Mouse (Mus musculus) heart, adult 8-10 months (tissue): ENCODE data around the gene Mrpl53. TPM values are rescaled to one million over a fixed set of nuclear protein-coding genes. Genes with fewer than 3 reads are reported as not detected.

ENCODE experiments used
- DNase-seq: peaks from one replicate; pipeline ENCODE4 v3.0.0; 2022; ENCODE audit warnings: low spot score
- total RNA-seq, 4 experiments: library from RNA; stranded (reverse); gene quantifications; 2 replicates each; pipeline ENCODE4 v1.2.4; 2022

Gene Mrpl53
- 100 to 1,000 TPM; 132 to 143 (median 140) TPM for total RNA-seq

DNA sequence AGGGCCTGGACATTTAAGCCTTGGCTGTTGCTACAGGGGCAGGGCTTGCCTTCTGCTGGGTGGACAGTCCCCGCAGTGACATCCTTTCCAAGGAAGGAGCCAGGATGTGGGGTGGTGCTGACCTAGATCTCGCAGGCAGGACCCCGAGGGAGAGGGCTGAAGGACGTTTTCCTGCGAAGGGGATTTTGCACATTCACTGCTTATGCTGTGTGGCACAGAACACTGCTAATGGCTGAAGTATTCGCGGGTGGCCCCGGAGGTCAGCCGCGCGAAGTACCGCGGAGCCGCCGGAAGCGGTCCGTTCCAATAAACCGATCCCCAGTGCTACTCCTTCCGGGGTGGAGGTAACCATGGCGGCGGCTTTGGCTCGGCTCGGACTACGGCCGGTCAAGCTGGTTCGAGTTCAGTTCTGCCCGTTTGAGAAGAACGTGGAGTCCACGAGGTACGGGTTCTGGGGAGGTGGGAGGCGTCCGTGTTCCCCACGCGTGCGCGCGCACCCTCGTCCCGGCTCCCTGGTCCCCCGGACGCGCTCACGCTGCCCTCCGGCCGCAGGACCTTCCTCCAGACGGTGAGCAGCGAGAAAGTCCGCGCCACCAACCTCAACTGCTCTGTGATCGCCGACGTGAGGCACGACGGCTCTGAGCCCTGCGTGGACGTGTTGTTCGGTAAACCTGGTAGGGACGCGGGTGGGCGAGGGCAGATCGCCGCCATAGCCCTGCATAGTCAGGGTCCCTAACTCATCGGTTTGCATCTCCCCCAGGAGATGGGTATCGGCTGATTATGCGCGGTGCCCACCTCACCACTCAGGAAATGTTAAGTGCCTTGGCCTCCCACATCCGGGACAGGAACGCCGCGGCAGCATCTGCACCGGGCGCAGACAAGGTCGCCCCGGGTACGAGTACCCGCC lies at the start of gene Mrpl53:
Gene Mrpl53, plus strand, starts transcription at position 279 of the 907 bp plus-strand sequence.
- peak; percentile 78 for DNase-seq

DNA sequence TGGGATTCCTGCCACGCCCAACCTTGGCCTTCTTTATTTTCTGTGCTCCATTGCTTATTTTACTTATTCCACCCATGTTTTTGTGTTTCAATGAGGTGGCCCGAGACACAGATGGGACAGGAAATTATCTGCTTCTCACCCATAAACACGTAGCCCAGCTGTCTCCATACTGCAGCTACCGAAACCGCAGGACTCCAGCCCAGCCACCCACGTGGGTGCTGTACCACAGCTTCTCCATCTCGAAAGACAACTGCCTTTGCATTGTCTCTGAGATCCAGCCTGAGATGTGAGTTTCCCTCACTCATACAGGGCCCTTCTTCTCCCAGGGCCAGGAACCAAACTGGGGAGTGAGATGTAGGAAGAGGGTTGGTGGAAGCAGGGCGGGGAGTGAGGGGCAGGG lies 42.8 kb upstream of the Mrpl53 start:
- no peak for DNase-seq

DNA sequence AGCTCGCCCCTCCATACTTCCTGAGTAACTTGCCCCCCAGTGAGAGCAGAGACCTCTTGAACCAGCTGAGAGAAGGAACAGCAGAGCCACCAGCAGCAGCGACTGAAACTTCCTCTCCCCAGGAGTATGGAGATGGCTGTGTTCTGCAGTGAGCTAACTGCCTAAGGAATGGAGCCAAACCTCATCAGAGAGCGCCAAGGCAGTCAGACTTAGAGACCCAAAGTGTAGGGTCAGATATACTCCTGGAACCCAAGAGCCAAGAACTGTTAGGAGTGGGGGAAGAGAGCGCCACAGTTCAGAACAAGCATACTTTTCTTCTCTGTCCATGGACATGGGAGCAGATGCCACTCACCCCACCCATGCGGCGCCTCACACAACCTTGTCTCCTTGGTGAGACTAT lies 42.4 kb upstream of the Mrpl53 start:
- DNase-seq: no peak

DNA sequence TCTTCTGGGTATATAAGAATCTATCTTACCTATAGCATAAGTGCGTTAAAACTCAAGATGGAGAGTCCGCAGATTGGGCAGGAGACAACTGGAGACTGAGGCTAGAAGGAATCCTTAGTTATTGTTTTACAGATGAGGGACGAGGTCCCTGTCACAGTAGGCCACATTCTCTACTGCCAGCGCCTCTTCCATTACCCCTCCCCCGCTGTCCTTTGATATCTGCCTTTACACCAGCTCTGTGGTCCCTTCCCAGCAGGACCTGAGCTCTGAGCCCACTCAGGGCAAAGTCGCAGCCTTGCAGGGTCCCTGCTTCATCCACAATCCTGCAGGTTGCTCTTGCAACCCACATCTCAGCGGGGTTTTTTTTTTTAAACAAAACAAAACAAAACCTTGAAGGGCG lies 40.6 kb upstream of the Mrpl53 start:
- DNase-seq: no peak

DNA sequence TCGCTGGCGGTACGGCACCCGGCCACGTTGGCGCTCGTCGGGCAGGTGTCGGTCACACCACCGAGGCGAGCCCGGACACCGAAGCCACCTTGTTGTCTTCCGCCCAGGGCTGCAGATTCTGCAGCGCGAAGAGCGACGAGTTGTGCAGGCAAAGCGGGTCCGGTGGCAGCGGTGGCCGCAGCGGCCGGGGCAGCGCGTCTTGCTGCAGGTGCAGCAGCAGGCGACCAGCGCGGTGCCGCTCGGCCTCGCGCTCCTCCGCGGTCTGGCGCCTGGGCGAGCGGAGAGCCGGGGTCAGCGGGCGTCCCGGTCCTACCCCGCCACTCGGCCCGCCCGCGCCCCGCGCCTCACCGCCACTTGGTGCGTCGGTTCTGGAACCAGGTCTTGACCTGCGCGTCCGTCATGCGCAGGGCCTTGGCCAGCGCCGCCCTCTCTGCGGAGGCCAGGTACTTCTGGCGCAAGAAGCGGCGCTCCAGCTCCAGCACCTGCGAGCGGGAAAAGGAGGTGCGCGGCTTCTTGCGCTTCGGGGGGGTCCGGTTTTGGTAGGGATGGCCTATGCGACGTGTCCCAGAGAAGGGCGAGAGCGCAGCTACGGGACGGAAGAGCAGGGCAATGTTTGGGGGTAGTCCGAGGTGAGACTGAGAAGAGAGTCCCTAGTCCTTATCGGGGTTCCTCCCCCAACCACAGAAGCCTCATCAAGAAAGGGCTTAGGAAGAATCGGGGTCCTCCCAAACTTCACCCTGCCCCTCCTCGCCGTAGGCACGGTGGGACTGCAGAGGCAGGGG lies 39.9 kb upstream of the Mrpl53 start:
- DNase-seq: no peak

DNA sequence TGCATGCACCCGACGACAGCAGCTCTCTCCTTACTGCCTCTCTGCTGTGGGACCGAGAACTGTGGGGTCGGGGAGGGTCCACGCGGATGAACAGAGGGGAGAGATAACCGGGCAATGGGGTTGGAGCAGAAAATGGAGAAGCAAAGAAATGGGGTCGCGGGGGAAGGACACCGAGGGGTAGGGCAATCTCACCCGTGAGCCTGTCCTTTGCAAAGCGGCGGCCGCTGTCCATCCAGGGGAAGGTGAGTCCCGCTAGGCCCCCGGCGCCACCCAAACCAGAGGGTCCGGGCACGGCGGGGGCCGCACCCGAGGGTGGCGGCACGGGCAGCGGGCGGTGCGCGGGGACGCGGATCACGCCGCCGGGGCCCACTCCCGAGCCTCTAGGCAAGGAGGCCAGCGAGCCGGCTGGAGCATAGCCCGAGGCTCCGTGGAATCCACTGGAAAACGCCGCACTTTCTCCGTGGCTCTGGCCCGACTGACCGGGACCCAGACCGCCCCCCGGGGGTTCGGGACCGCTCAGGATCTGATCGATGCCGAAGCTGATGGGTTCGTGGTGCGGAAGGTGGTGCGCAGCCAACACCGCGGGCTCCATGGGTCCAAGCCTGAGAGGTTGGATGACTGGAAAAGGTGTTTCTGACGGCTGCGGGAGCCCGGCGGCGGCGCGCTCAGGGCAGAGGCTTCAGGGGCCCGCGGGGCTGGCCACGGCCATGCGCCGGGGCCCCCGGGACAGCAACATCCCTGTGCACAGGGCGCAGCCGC lies 39.2 kb upstream of the Mrpl53 start:
- DNase-seq: no peak

DNA sequence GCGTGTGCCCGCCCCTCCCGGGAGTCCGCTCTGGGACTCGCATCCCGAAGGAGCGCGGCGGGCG lies 38.8 kb upstream of the Mrpl53 start, which contains the start of gene Tlx2:
Gene Tlx2, minus strand, starts transcription at position 47 of the 64 bp plus-strand sequence.
- DNase-seq: no peak

DNA sequence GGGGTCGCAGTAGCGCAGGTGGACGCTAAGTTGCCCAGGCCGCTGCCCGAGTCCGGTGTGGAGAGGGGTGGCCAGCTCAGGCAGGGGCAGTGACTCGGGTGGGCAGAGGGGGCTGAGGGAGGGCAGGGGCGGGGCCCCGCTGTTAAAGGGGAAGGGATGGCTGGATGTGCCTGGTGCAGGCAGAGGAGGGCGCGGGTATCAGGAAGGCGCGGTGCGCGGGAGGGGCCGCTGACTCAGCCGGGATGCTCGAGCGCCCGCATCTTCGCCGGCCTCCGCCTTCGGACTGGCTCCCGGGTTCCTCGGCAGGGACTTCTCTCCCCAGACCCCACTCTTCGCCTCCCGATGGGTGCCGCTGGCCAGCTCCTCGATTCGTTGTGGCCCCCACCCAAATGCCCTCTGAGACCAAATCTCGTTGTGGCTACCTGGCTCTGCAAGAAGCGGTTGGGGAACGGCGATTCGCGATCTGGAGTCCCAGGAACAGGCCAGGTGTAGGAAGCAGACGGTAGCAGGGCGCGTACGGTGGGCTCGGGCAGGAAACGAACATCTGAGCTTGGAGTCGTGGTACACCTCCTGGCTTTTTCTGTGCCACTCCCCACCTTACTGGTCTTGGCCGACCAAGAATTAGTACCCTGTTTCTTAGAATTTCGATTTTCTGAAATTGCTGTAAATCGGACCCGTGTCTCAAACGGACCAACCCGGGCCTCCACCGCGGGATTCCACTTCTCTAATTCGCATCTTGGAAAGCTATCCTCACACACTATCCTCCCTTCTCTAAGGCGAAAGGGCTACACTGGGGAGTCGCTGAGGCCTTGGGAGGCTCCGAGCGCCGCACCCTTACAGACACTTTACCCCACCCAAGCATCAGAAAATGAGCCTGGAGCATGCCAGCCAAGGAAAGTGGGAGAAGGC lies 38.3 kb upstream of the Mrpl53 start:
- DNase-seq: peak; percentile 19

DNA sequence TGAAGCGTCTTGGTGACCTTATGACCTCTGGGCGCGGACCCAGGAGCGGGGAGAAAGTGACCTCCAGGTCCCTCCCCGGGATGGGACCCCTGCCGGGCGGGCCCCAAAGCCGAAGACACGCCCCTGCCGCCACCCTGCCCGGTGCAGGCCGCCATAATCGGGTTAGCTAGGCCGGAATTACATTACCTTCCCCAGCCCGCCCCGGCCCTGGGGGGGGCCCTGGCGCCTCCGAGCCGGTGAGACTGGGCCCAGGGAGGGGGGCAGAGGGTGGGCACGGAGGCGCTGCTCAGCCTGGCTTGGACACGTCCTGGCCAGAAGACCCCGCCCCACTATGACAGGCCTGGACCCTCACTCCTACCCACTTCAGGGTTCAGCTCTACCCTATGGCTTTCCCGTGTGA lies 37.6 kb upstream of the Mrpl53 start:
- DNase-seq: no peak

DNA sequence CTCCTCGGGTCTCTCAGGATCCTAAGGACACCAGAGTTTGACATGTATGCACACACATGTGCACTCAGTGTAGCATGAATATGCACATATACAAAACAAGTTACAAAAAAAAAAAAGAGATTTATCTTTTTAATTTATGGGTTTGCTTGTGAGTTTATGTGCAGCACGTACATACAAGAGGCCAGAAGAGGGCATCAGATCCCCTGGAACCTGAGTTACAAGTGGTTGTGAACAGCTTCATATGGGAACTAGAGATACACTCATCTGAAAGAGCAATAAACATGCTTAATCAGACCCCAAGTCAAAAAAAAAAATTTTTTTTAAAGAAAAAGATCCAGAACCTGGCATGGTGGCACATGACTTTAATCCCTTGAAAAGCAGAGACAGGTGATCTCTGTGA lies 33.9 kb upstream of the Mrpl53 start:
- DNase-seq: no peak

DNA sequence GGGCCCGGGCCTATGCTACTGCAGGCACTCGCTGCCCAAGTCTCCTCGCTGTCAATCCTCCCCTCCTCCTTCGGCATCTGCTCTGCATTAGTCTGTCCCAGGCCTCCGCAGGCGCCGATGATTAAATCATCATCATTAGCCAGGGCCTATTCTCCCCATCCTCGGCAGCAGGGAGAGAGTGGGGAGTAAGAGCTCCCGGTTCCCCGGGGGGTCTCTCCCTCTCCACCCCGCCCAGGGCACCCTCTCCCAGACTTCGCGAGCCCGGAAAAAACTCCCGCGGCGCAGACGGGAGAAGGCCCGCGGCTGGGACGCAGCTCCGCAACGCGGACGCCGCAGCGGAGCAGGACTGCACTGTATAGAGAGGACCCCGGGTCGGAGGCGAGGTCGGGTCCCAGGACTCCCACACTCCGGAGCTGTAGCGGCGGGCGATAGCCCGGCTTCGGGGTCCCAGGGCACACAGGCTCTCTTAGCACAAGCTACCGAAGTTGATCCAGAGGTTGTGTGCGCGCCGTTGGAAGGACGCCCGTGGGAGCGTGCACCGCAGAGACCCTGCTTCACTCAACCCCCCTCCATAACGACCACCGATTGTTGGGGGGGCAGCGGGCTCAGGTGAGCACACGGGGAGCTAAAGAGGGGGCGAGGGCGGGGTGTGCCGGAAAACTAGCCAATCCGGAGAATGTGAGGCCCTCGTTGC lies 31.1 kb upstream of the Mrpl53 start, which contains the start of gene Pcgf1:
Gene Pcgf1, plus strand, starts transcription at position 240 of the 694 bp plus-strand sequence.
- DNase-seq: peak; percentile 23

DNA sequence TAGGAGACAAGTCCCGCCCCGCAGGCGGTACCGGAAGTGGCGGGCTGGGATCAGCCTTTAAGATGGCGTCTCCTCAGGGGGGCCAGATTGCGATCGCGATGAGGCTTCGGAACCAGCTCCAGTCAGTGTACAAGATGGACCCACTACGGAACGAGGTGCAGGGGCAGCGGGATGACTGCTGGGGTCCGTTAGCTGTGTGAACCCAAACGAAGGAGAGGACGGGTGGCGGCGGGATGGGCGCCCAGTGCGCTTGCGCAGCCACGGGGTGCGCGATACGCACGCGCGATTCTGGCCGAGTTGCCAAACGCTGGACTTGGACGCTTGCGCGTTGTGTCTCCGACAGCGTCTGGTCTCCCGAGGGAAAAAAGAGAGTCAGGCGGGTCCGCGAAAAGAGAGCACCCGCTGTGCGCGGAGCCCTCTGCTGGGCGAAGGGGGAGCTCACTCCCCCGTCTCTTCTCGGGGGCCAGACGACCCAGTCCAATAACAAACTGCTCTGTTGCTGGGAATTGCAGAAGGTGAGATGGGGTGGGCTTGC lies 30.4 kb upstream of the Mrpl53 start:
- DNase-seq: peak; percentile 99

DNA sequence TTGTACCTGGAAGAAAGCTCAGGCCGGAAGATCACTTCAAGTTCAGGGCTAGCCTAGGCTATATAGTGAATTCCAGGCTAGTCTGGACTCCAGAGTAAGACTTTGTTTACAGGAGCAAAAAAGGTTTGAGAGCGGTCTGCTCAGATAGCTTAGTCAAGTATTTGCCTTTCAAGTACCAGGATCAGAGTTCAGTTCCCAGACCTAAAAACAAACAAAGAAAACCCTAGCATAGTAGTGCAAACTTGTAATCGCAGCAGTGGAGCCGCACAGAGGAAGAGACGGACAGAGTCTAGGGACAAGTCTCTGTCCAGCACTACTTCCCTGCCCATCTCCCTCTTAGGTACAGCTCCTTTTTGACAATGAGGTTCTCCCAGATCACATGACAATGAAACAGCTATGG lies 28.6 kb upstream of the Mrpl53 start:
- DNase-seq: no peak

DNA sequence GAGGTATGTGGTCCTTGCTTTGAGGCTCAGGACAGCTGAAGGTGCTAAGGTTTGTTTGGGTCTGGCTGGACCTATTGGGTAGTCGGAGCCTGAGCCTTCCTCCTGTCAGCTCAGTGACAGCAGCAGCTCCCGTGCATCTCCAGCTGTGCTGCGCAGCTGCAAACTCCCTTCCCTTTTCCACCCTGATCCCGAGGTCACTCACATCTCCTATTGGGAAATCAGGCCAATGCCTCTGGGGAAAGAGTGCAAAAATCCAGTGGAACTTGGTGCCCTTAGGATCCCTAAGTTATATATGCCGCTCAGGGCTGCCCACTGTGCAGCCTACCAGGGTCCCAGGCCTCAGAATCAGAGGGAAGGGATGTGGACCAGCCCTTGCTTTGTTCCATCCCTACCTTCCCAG lies 25.3 kb upstream of the Mrpl53 start:
- DNase-seq: no peak

DNA sequence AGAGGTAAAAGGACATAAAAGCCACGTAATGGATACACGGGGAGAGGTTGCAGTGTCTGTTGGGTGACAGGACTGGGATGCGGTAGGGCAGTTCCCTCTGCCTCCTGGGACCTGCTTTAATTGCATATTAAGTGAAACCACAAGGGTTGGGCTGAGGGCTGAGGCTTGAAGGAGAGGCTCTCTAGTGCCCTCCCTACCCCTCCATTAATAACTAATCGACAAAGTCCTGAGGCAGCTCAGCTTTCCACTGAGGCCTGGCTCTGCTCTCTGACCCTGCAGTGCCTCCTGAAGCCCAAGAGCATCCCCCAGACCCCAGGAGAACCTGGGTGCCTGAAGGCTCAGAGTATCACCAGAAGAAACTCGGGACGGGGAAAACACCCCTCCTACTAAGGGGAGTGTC lies 24.4 kb upstream of the Mrpl53 start:
- no peak for DNase-seq

DNA sequence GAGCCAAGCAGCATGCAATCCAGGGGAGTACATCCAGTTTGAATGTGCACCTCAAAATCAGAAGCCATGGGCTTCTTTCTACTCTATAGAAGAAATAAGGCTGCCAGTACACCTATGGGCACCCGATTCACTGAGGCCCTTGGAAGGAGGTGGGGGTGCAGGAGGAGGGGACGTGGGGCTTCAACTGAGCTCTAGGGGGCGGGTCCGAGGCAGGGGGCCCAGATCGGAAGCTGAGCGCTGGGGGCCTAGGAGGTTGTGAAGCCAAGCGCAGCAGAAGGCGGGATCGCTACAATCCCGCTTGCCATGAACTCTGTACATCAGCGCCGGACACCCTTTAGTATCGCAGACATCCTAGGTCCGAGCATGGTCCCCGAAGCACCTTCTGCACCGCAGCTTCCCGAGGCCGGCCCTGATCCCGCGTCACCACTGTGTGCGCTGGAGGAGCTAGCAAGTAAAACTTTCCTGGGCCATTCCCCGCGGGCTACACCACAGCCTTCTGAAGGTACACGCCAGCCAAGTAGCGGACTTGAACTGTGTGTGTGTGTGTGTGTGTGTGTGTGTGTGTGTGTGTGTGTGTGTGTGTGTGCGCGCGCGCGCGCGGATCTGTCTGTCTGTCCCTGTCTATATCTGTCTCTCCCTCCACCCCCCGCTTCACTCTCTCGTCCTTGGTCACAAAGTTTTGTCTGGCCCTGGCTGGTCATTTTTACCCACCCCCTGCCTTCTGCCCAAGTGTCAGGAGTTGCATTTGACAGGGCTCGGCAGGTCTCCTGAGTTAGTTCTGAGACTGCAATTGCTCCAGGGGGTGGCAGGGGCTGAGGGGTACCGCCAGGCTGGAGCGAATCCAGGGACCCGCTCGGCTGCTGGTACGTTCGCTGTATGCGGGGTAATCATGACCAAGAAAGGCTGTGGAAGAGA lies 22.5 kb upstream of the Mrpl53 start, which contains the start of gene Lbx2:
Gene Lbx2, plus strand, starts transcription at position 247 of the 915 bp plus-strand sequence.
- no peak for DNase-seq

DNA sequence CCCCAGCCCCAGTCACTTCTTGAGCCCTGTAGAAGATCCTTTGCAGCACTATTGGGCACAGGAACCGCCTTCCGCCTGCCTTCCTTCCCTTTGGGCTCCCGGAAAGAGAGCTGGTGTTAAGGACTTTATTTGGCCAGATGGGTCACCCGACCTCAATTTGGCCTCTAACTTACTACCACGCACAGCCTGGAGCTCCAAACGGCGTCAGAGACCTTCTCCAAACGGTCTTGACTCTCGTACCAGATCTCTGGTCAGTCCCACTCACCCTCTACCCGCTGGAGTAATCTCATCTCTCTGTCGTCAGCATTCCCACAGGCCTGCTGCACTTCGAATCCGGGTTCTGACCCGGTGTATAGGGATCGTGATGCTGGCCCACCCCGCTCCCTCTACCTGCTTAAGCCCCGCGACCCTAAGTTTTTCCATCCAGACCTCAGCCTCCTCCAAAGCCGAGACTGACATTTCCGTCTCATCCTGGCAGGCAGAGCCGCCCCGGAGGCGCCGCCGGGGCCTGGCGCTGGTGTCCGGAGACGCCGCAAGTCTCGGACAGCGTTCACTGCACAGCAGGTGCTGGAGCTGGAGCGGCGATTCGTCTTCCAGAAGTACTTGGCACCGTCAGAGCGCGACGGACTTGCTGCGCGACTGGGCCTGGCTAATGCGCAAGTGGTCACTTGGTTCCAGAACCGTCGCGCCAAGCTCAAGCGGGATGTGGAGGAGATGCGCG lies 21.5 kb upstream of the Mrpl53 start:
- DNase-seq: peak; percentile 41

DNA sequence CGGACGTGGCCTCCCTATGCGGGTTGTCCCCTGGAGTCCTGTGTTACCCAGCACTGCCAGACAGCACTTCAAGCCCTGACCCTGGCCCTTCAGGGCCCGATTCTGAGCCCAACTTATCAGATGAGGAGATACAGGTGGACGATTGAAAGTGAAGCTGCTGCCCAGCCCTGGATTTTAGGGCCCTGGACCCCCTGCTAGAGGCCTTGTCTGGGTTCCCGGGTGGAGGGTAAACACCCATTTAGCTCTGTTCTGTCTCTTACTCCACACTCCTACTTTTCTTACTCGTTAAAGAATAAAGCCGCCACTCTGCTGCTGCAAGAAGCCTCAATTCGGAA lies 20.9 kb upstream of the Mrpl53 start:
- DNase-seq: no peak
